Mouse (Mus musculus): Measurements from ENCODE around the gene Plk5. TPM values are rescaled to one million over a fixed set of nuclear protein-coding genes. Genes with fewer than 3 reads are reported as not detected.
A peak's percentile ranks its signal among the peaks of the same experiment; 100 is the strongest.

Gene Plk5
- total and polyA plus RNA-seq, 3 experiments = 0.19 TPM; not detected in 1

GRCm38 (mm10) chr10:80329273-80330081 lies 26.8 kb upstream of the Plk5 start, which contains the start of the genes Pcsk4 and Reep6:
Gene Pcsk4, minus strand, starts transcription at chr10:80329498.
Gene Reep6, plus strand, starts transcription at chr10:80329953.
- H3K27me3 ChIP-seq (ENCODE audit: control insufficient read depth in 1 of 2, insufficient read depth in 2 of 2, low read length in 2 of 2) = no peaks in the 10 kb centered on the region
- no peaks in the 10 kb centered on the region for H3K9me3 ChIP-seq (replicated peaks; ENCODE audit: insufficient read depth, low read length)
- H3K79me2 ChIP-seq (ENCODE audit: control insufficient read depth, insufficient read depth, low read length, poor library complexity) = peaks cover 2% of the 10 kb centered on the region; the same call in 1 of the 2 replicates
- peak within 1 kb of the TSS; percentile 82 for H3K9ac ChIP-seq (ENCODE audit: control insufficient read depth, low read depth, low read length, poor library complexity, severe bottlenecking)
- H3K4me1 ChIP-seq (ENCODE audit: control insufficient read depth in 1 of 2, insufficient read depth in 2 of 2, low read length in 2 of 2) = peaks cover 14 to 25% of the 10 kb centered on the region in 2 experiments
- H3K4me3 ChIP-seq (ENCODE audit: control insufficient read depth in 1 of 2, insufficient read depth in 1 of 2, low read depth in 2 of 2, low read length in 2 of 2) = peak within 1 kb of the TSS; percentile 72 to 96
- TF ChIP-seq NRF1 (IDR thresholded peaks at IDR 0.05; ENCODE audit: insufficient read depth, low read depth, low read length, poor library complexity, severe bottlenecking) (no peak), TAL1 (IDR thresholded peaks at IDR 0.05; ENCODE audit: low read length) (no peak), MEF2A (IDR thresholded peaks at IDR 0.05; ENCODE audit: extremely low read depth, insufficient replicate concordance, low read depth, low read length, poor library complexity, severe bottlenecking) (no peak), SIN3A (IDR thresholded peaks at IDR 0.05; ENCODE audit: low read length) (peak; percentile 87), MYC (IDR thresholded peaks at IDR 0.05; ENCODE audit: low read depth, low read length) (0 out of 2 replicates have a peak, but pooled peaks have one; percentile 50), HCFC1 (IDR thresholded peaks at IDR 0.05; ENCODE audit: low read depth, low read length) (peak; percentile 42), ELF1 (IDR thresholded peaks at IDR 0.05; ENCODE audit: low read depth, low read length) (peak; percentile 37), MXI1 (IDR thresholded peaks at IDR 0.05; ENCODE audit: low read depth, low read length) (peak; percentile 81), MAX (IDR thresholded peaks at IDR 0.05; ENCODE audit: low read length) (peak; percentile 50), MAZ (IDR thresholded peaks at IDR 0.05; ENCODE audit: low read depth, low read length) (peak; percentile 53; the same call in 1 of the 2 replicates), JUND (IDR thresholded peaks at IDR 0.05; ENCODE audit: low read depth, low read length) (no peak), RAD21 (IDR thresholded peaks at IDR 0.05; ENCODE audit: low read depth, low read length) (no peak), ZNF384 (IDR thresholded peaks at IDR 0.05; ENCODE audit: low read depth, low read length) (no peak), UBTF (IDR thresholded peaks at IDR 0.05; ENCODE audit: borderline replicate concordance, insufficient read depth, low read depth, low read length) (0 out of 2 replicates have a peak, but pooled peaks have one; percentile 7)
- H3K36me3 ChIP-seq (ENCODE audit: control insufficient read depth in 1 of 2, insufficient read depth in 2 of 2, low read length in 2 of 2) = peaks cover 0 to 22% of the 10 kb centered on the region in 2 experiments; a peak in 2 of 4 replicates
- peak; percentile 99 for DNase-seq (ENCODE audit: low read depth, low spot score)
- no peak within 1 kb of the TSS; the same call in 1 of the 2 replicates for H3K27ac ChIP-seq (ENCODE audit: control insufficient read depth, low read depth, low read length)

GRCm38 (mm10) chr10:80330084-80330483 lies 26.2 kb upstream of the Plk5 start:
- peak overlapping the region; percentile 82 for H3K9ac ChIP-seq (ENCODE audit: control insufficient read depth, low read depth, low read length, poor library complexity, severe bottlenecking)
- peak overlapping the region; percentile 72 to 96 for H3K4me3 ChIP-seq (ENCODE audit: control insufficient read depth in 1 of 2, insufficient read depth in 1 of 2, low read depth in 2 of 2, low read length in 2 of 2)
- H3K4me1 ChIP-seq (ENCODE audit: control insufficient read depth in 1 of 2, insufficient read depth in 2 of 2, low read length in 2 of 2) = peaks cover 14 to 25% of the 10 kb centered on the region in 2 experiments
- peaks cover 0 to 22% of the 10 kb centered on the region in 2 experiments; a peak in 2 of 4 replicates for H3K36me3 ChIP-seq (ENCODE audit: control insufficient read depth in 1 of 2, insufficient read depth in 2 of 2, low read length in 2 of 2)
- no peaks in the 10 kb centered on the region for H3K27me3 ChIP-seq (ENCODE audit: control insufficient read depth in 1 of 2, insufficient read depth in 2 of 2, low read length in 2 of 2)
- 0 out of 6 replicates have a peak, but pooled peaks of 1 of the 3 experiments have one; percentile 0 for TF ChIP-seq CTCF (IDR thresholded peaks at IDR 0.05 in 2 of 3, conservative IDR thresholded peaks at IDR 0.05 in 1 of 3; ENCODE audit: control insufficient read depth in 1 of 3, insufficient read depth in 1 of 3, low read depth in 2 of 3, low read length in 3 of 3, poor library complexity in 1 of 3, severe bottlenecking in 1 of 3)
- no peak for TF ChIP-seq TCF12 (IDR thresholded peaks at IDR 0.05; ENCODE audit: low read depth, low read length)
- TF ChIP-seq MXI1 (IDR thresholded peaks at IDR 0.05; ENCODE audit: low read depth, low read length) = peak; percentile 83
- 0 out of 2 replicates have a peak, but pooled peaks have one; percentile 2 for TF ChIP-seq HCFC1 (IDR thresholded peaks at IDR 0.05; ENCODE audit: low read depth, low read length)
- TF ChIP-seq NRF1 (IDR thresholded peaks at IDR 0.05; ENCODE audit: insufficient read depth, low read depth, low read length, poor library complexity, severe bottlenecking) = no peak
- no peak for TF ChIP-seq RCOR1 (IDR thresholded peaks at IDR 0.05; ENCODE audit: low read depth, low read length)
- no peak for TF ChIP-seq MYB (IDR thresholded peaks at IDR 0.05; ENCODE audit: low read depth, low read length)
- TF ChIP-seq POLR2A (IDR thresholded peaks at IDR 0.05; ENCODE audit: control insufficient read depth in 1 of 2, insufficient read depth in 1 of 2, low read depth in 1 of 2, low read length in 2 of 2, poor library complexity in 1 of 2) = peak in 1 of 2 experiments; percentile 58; a peak in 1 of 4 replicates
- no peak for TF ChIP-seq GABPA (IDR thresholded peaks at IDR 0.05; ENCODE audit: low read depth, low read length)
- TF ChIP-seq NELFE (IDR thresholded peaks at IDR 0.05; ENCODE audit: low read depth, low read length) = peak; percentile 56
- TF ChIP-seq SIN3A (IDR thresholded peaks at IDR 0.05; ENCODE audit: low read length) = peak; percentile 50; the same call in 1 of the 2 replicates
- H3K9me3 ChIP-seq (replicated peaks; ENCODE audit: insufficient read depth, low read length) = no peaks in the 10 kb centered on the region
- DNase-seq (ENCODE audit: low read depth, low spot score) = no peak
- H3K79me2 ChIP-seq (ENCODE audit: control insufficient read depth, insufficient read depth, low read length, poor library complexity) = peaks cover 2% of the 10 kb centered on the region; the same call in 1 of the 2 replicates
- H3K27ac ChIP-seq (ENCODE audit: control insufficient read depth, low read depth, low read length) = no peak overlapping the region
